15 mouse cellular contexts compared by ENCODE assay signal in genomic region chr8:46750000-46750399, GRCm38 (mm10). TPM values are rescaled to one million over a fixed set of nuclear protein-coding genes. Genes with fewer than 3 reads are reported as not detected.
A peak's percentile ranks its signal among the peaks of the same experiment; 100 is the strongest.
DNase-seq lines count a peak whose midpoint lies in the region; ATAC-seq and TF ChIP-seq lines count a peak whose summit lies in the region.
"Had no signal": no experiment of that assay in that cellular context is flagged by ENCODE, and none has a peak within 500 bp of the region (broad histone marks: within the 10 kb centered on the region; RNA-seq: fewer than 3 reads in every experiment).

No protein-coding gene starts in this region.

- no peaks in the 10 kb centered on the region for H3K9me3 ChIP-seq in liver, postnatal 0 days (ENCODE audit: low read length)
- H3K9me3 ChIP-seq: forebrain, embryonic 15.5 days; heart, embryonic 12.5 days; neural tube, embryonic 12.5 days had no signal

- whole genome bisulfite sequencing in liver, postnatal 0 days (ENCODE audit: insufficient replicate concordance), result 86% methylated on average over 5 of the region's 5 CpGs

- no peak for DNase-seq in gastrocnemius, adult 2 months
- no peak for DNase-seq in gastrocnemius, adult 18-20 months (ENCODE audit: low spot score)
- DNase-seq in liver, postnatal 0 days, result no peak
- no peak for DNase-seq in liver
- DNase-seq in cerebellum, adult 11 months, result peak; percentile 30
- peak; percentile 39 to 53 for DNase-seq in cerebellum, postnatal 10 days
- no peak for DNase-seq in embryo, embryonic 10.5 days (ENCODE audit: low spot score)
- DNase-seq: gastrocnemius, postnatal 10 days; kidney, postnatal 14 days had no signal

- no peak for TF ChIP-seq CTCF in gastrocnemius, adult 2 months (IDR thresholded peaks at IDR 0.05)
- TF ChIP-seq CTCF in liver, postnatal 0 days (IDR thresholded peaks at IDR 0.05; ENCODE audit: low read depth), result no peak

- H3K4me3 ChIP-seq in gastrocnemius, adult 2 months, result no peak overlapping the region
- no peak overlapping the region for H3K4me3 ChIP-seq in liver, postnatal 0 days (ENCODE audit: low read depth, low read length)
- H3K4me3 ChIP-seq: forebrain, embryonic 15.5 days; heart, embryonic 12.5 days; neural tube, embryonic 12.5 days had no signal

- H3K4me1 ChIP-seq in liver, postnatal 0 days (ENCODE audit: insufficient read depth), result peaks cover 20% of the 10 kb centered on the region
- H3K4me1 ChIP-seq: forebrain, embryonic 15.5 days had no signal

- H3K4me2 ChIP-seq in liver, postnatal 0 days (ENCODE audit: low read depth, low read length), result no peak overlapping the region
- H3K4me2 ChIP-seq: forebrain, embryonic 15.5 days; heart, embryonic 12.5 days; neural tube, embryonic 12.5 days had no signal

- ATAC-seq in liver, postnatal 0 days, result peak; percentile 59
- ATAC-seq in erythroid progenitor cell, adult 5-6 weeks (replicated peaks; ENCODE audit: low FRiP score, poor library complexity, severe bottlenecking), result no peak
- ATAC-seq: forebrain, embryonic 15.5 days; Patski had no signal

- intact Hi-C loops in gastrocnemius, adult 2 months (cut with DNase I), result no loop called here

- no peaks in the 10 kb centered on the region for H3K27me3 ChIP-seq in liver, postnatal 0 days (ENCODE audit: insufficient read depth, low read length)
- H3K27me3 ChIP-seq: forebrain, embryonic 15.5 days; heart, embryonic 12.5 days; neural tube, embryonic 12.5 days; Patski had no signal

- no peak overlapping the region for H3K9ac ChIP-seq in liver, postnatal 0 days (replicated peaks)
- H3K9ac ChIP-seq: forebrain, embryonic 15.5 days; heart, embryonic 12.5 days; liver, embryonic 14.5 days; neural tube, embryonic 12.5 days had no signal

- H3K36me3 ChIP-seq in liver, postnatal 0 days (replicated peaks; ENCODE audit: insufficient read depth, low read length), result no peaks in the 10 kb centered on the region
- H3K36me3 ChIP-seq: forebrain, embryonic 15.5 days; heart, embryonic 12.5 days; neural tube, embryonic 12.5 days had no signal

- H3K27ac ChIP-seq in gastrocnemius, adult 2 months, result peak overlapping the region; percentile 81
- peak overlapping the region; percentile 51; the same call in 1 of the 2 replicates for H3K27ac ChIP-seq in liver, postnatal 0 days (ENCODE audit: low read depth)
- H3K27ac ChIP-seq: forebrain, embryonic 15.5 days; liver, embryonic 14.5 days; neural tube, embryonic 12.5 days had no signal

- TF ChIP-seq EP300 in liver, postnatal 0 days (IDR thresholded peaks at IDR 0.05; ENCODE audit: low read depth), result no peak

RNA-seq across cellular contexts. Expression of gene Irf2, which starts 10.5 kb away (rescaled TPM):
- 10 to 100 TPM; 40.0 to 41.8 TPM for total RNA-seq in gastrocnemius, adult 2 months (2021)
- total RNA-seq in gastrocnemius, adult 18-20 months (2021), result 10 to 100 TPM; 34.9 to 42.3 TPM
- 23.1 and 24.3 TPM in 2 replicates for polyA plus RNA-seq in liver, postnatal 0 days (2015; fragmentation: Nextera tagmentation; extraction: Ambion mirVana)
- 55.1 and 69.6 TPM in 2 replicates for total RNA-seq in erythroid progenitor cell, adult 5-6 weeks (2015; ENCODE audit: low replicate concordance)
- total RNA-seq in erythroid progenitor cell, adult 5-6 weeks (2017; ENCODE audit: low replicate concordance), result 33.4 and 66.5 TPM in 2 replicates

Comparison
In these comparisons a context has a peak if more than half of its experiments do, and no peak if none do; other contexts are left out.
1. DNase-seq: peak in cerebellum, adult 11 months (single experiment) and cerebellum, postnatal 10 days (2 of 2); none in gastrocnemius, adult 2 months (single experiment), gastrocnemius, adult 18-20 months (single experiment), liver, postnatal 0 days (single experiment), liver (single experiment) and embryo, embryonic 10.5 days (single experiment).